Mouse (Mus musculus): ENCODE data around the gene Gm49396.

Gene Gm49396

DNA sequence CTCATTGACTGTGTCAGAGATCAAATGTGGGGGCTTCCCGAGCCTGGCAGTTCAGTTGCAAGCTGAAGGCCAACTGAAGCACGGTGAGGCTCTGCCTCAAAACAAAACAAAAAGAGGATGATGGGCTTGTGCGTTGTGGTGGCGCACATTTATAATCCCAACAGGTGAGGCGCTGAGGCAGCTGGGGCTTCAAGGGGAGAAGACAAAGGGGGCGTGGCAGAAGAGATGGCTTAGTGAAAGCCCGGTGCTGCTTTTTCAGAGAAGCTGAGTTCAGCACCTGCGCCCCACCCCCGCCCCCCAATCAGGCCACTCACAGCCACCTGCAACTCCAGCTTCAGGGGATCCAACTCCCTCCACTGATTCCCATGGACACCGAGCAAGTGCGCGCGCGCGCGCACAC, 45.3 kb downstream of the Gm49396 start:
- in situ Hi-C loops (cut with MboI, MseI) = no loop called here

DNA sequence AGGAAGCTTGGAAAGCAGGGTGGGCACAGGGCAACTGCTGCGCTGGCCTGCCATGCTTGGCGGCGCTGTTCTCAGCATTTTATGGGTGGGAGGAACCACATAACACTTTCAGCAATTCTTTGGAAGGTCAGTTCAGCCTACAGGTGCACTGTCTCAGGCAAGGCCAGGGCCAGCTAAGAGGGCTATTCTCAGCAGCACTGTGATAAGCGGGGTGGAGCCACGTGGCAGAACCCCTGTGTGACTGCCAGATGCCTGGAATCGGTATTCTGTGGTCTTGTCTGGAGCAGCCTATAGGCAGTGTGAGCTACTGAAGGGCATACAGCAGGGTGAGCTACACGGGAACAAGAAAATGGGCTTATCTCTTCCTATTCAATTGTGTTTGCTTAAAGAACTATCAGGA, 46.9 kb downstream of the Gm49396 start:
- in situ Hi-C loops (cut with MboI, MseI) = no loop called here

DNA sequence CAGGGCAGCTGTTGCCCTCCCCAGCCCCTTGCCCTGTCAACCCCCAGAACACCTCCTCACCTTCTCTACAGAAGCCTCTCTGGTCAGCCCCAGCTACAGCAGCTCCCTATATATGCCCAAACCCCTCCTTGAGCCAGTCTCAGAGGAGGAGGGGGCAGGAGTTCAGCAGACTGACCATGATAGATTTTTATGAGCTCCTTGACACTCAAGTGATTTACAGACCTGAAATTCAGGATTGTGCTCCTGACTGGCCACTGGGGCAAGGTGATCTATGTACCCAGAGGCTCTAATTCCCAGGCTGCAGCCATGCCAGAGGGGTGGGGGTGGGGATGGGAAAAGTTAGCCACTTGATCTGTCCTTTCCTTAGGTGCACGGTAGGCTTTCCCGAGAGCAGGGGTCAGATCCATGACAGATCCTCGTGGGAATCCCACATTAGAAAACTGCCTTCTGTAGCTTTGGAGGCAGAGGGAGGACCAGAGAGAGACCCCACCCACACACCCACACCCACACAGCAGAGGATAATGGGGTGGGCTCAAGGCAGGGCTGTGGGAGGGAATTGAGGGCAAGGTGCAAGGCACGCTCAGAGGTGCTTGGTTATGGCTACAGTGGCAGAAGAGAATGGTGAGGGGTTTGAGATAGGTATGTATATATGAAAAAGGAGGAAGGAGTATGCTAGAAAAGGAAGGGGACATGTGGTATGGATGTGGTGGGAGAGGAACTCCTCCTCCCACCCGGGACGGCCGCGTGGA, 49.7 kb downstream of the Gm49396 start, which contains the start of gene Upk1a:
Gene Upk1a (minus strand): TSS at position 194 of the 749 bp plus-strand sequence.
- in situ Hi-C loops (cut with MboI, MseI) = no loop called here

DNA sequence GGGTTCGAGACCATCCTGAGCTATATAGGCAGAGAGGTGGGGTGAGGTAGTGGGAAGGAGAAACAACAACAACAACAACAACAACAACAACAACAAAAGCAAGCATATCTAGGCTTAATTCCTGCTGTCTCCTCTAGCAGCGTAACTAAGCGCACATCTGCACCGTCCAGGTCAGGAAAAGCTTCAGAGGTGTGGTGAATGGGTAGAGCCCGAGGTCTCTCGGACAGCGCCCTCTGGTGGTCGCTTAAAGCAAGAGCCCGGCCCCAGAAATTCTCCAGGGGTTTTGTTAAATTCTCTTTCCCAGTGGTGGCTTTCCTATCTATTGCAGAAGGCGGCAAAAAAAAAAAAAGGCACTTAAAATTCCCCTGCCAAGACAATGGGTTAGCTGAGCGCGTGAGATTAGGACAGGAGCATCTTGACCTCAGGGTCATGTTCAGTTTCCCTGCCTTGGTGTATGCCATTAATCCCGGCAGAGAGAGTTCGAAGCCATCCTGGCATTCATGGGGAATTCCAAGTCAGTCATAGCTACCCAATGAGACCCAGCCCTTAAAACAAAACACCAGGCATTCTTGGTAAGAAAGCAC, 50.5 kb downstream of the Gm49396 start:
- in situ Hi-C loops (cut with MboI, MseI) = no loop called here

DNA sequence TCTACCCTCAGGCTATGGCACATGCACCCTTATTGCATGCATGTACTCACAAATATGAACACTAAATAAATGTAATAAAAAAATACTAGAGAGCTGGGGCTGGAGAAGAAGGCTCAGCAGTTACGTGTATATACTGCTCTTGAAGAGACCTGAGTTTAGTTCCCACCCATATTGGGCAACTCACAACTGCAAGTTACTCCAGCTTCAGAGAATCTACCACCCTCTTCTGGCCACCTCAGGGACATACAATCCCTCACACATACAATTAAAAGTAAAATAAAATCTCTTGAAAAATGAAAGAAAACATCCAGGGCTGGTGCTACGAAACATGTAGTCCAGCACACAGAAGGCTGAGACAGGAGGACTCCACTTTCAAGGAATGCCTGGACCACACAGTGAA, 51.3 kb downstream of the Gm49396 start:
- in situ Hi-C loops (cut with MboI, MseI) = no loop called here

DNA sequence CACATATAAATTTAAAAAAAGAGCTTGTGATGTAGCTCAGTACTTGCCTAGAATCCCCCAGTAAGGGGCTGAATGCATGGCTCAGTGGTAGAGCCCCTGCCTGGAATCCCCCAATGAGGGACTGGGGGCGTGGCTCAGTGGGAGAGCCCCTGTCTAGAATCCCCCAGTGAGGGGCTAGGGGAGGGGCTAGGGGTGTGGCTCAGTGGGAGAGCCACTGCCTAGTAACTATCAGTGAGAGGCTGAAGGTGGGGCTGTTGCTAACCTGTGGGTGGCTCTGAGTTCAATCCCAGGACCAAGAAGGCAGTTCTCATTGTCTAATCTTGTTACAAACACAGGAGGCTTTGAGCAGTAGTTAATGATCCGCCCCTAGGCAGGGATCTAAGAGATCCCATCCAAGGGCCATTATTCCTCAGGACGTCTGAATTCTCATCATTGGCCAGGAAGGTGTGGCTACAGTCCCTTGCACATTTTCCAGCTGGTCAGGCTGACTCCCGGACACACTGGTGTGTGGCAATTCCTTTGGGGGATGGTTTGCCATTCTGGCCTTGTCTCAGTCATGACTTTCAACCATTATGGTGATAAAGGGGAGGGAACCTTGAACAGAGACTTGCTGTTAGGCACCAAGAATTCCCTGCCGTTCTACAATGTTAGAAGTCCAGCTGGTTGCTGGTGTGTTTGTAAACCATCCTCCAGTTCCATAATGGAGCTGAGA, 52.1 kb downstream of the Gm49396 start:
- in situ Hi-C loops (cut with MboI, MseI) = loop anchor here (5.0 kb wide), 2 partner anchors 43 to 118 kb away; no protein-coding TSS in a partner anchor

Data from T-helper 17 cell (primary cell).